Mouse (Mus musculus) layer of hippocampus, postnatal 25 days (tissue): Measurements from ENCODE around the gene Washc1. TPM values are rescaled to one million over a fixed set of nuclear protein-coding genes. Genes with fewer than 3 reads are reported as not detected.
"Not testable (repeated sequence)": the region's sequence is repeated elsewhere in the genome, so short reads cannot be mapped to it uniquely, and the experiment has no call there.

Experiments used
- DNase-seq, 2 experiments: peaks; one replicate each; pipeline ENCODE4 v3.0.0; 2022; ENCODE audit warnings: mixed read lengths in 2 of 2, low spot score in 1 of 2; ENCODE audit errors: extremely low spot score in 1 of 2
- total RNA-seq, 2 experiments: library from RNA; stranded (reverse); gene quantifications; 2 replicates each; pipeline ENCODE4 v1.2.3; 2021

The Washc1 gene
- total RNA-seq, result 10 to 100 TPM; 43.6 to 44.8 TPM

- peak; percentile 63 to 81 for DNase-seq
These were observed at the start of gene Washc1 for GRCm38 (mm10) chr17:66111402-66111959. Gene Washc1 (plus strand): TSS chr17:66111545.

GRCm38 (mm10) chr17:66065115-66065514 is 46.2 kb upstream of the Washc1 start:
- no peak for DNase-seq

- DNase-seq, result not testable (repeated sequence)
These were observed 42.3 kb upstream of the Washc1 start for GRCm38 (mm10) chr17:66069036-66069435.

DNA sequence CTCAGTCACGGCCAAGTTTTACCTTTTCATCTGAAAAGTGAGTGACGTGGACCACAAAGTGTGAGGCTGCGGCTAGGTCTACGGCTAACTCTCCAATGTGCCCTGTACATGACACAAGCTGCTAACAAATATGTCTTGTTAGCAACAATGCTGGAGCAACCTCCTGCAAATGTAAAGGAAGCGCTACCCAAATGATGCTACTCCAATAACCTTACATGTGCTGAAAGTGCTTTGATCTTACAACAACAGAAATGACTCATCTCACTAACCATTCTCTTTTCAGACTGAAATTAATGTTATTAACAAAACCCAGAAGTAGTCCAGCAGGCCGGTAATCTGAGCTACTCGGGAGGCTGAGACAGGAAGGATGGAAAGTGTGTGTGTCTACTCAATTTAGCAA is 37.4 kb upstream of the Washc1 start:
- DNase-seq, result no peak

- DNase-seq, result no peak
These were observed 35.5 kb upstream of the Washc1 start for GRCm38 (mm10) chr17:66075827-66076173.

GRCm38 (mm10) chr17:66076174-66076927 is 35.0 kb upstream of the Washc1 start:
- peak; percentile 27 to 42 for DNase-seq

- peak; percentile 89 to 93 for DNase-seq
These were observed 34.4 kb upstream of the Washc1 start, which contains the start of gene Ankrd12 for GRCm38 (mm10) chr17:66076934-66077333. Gene Ankrd12 (minus strand): TSS chr17:66077089.

GRCm38 (mm10) chr17:66077437-66077850 is 33.9 kb upstream of the Washc1 start:
- no peak for DNase-seq

DNA sequence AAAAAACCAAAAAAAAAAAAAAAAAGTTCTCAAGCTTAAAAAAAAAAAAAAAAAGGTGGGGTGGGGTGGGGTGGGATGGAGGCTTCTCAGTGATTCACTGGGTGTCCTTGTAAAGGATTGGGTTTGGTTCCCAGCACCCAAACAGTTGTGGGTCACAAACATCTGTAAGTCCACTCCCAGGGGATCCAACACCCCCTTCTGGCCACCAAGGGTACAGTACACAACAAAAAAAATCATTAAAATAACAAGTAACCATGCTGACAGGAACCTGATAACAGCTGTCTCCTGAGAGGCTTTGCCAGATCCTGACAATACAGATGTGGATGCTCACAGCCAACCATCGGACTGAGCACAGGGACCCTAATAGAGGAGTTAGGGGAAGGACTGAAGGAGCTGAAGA is 26.9 kb upstream of the Washc1 start:
- no peak for DNase-seq

GRCm38 (mm10) chr17:66085038-66085437 is 26.3 kb upstream of the Washc1 start:
- no peak for DNase-seq

GRCm38 (mm10) chr17:66090251-66090650 is 21.1 kb upstream of the Washc1 start:
- DNase-seq, result no peak

- DNase-seq, result no peak
These were observed 20.0 kb upstream of the Washc1 start for GRCm38 (mm10) chr17:66091392-66091791.

GRCm38 (mm10) chr17:66092065-66092464 is 19.3 kb upstream of the Washc1 start:
- no peak for DNase-seq

DNA sequence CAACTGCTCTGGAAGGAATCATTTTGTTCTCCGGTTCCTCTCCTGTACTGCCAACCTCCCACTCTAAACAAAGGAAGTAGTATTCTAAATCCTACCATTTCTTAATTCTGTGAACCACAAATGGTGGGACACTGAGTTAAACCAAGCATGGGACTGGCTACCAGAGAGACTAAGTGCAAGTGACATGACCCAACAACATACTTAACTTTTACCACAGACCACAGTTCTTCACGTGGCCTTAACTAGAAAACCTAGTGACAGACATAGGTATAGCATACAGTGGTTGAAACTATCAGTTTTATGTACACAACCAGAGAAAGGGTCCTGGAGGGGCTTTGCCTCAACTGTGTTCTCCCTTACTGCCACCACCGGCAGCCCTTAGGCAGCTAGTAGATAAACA is 18.7 kb upstream of the Washc1 start:
- no peak for DNase-seq

- no peak for DNase-seq
These were observed 10.6 kb upstream of the Washc1 start for GRCm38 (mm10) chr17:66100566-66101379.

DNA sequence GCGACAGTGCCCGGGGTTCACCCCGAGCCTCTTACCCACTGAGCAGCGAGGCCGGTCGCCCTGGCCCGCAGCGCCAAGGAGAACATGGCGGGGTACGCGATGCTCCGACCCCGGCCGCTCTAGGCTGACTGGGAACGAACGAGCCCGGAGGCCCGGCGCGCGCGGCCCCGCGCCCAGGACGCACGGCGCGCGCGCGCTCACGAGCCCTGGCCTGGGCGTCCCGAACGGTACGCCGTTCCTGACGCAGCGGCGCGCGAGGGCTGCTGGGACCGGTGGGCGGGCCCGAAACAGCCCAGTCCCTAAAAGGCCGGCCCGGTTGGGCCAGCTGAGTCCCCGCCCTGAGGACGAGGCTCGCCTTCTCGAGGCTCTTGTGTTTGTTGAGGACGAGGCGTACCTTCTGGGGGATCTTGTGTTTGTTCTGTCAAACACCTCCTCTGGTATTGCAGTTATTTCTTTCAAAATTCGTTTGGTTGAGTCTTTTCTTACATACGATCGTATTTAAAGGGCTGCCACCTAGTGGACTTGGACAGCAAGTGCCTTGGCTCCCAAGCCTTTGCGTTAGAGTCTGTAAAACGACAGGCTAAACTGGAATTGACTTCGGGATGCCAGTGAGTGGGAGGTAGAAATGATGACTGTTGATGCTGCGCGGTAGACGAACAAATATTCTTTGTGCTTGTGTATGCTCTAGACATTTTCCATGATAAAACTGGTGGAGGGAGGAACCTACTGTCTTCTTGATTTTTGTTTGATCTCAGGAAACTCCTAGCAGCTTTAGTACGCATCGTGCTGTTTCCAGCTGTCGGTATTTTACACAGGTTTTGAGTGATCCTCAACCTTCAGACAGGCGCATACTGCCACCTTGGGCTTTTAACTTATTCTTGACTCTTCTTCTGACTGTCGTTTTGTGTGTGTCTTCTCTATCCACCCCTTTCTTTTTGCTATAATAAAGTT is 9.7 kb upstream of the Washc1 start, which contains the start of gene Ndufv2:
TSS of gene Ndufv2 (minus strand) at position 180 of the 951 bp plus-strand sequence.
- peak; percentile 82 to 83 for DNase-seq

DNA sequence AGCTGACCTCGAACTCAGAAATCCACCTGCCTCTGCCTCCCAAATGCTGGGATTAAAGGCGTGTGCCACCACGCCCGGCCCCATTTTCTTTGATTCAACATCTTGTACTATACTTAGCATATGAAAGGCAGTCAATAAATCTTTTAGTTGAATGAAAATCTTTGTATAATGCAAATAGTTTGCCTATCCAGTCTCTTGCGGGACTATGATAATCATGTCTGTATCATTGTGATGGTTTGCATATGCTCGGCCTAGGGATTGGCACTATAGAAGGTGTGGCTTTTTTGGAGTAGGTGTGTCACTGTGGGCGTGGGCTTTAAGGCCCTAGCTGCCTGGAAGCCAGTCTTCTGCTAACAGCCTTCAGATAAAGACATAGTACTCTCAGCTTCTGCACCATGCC is 7.3 kb upstream of the Washc1 start:
- no peak for DNase-seq

- peak in 1 of 2 experiments; percentile 64 for DNase-seq
These were observed 4.6 kb upstream of the Washc1 start for GRCm38 (mm10) chr17:66106601-66107267.

GRCm38 (mm10) chr17:66107466-66107865 is 3.9 kb upstream of the Washc1 start:
- no peak for DNase-seq
